Mouse (Mus musculus) lung, embryonic 16.5 days (tissue): ENCODE measurements around the gene Tnfaip8l3. TPM values are rescaled to one million over a fixed set of nuclear protein-coding genes. Genes with fewer than 3 reads are reported as not detected.
"Not testable (repeated sequence)": the region's sequence is repeated elsewhere in the genome, so short reads cannot be mapped to it uniquely, and the experiment has no call there.

Experiments used
- ATAC-seq: fragments of 200-750 bp; cut with Nextera tagmentation; 2 replicates; pipeline ENCODE4 v1.8.0; 2017; ENCODE audit warnings: low read depth, mild to moderate bottlenecking, moderate library complexity
- H3K27ac ChIP-seq: fragments of 300-500 bp; sonication (generic); 2 replicates; pipeline ENCODE4 v1.5.1; 2014; ENCODE audit warnings: mild to moderate bottlenecking, control low read depth, low read length
- H3K27me3 ChIP-seq: fragments of 300-500 bp; sonication (generic); 2 replicates; pipeline ENCODE4 v1.6.1; 2014; ENCODE audit warnings: low read depth, low read length, mixed read lengths; ENCODE audit not compliant: control insufficient read depth, insufficient read depth
- H3K36me3 ChIP-seq: fragments of 300-500 bp; sonication (generic); 2 replicates; pipeline ENCODE4 v1.6.1; 2014; ENCODE audit warnings: low read length; ENCODE audit not compliant: control insufficient read depth, insufficient read depth
- H3K4me1 ChIP-seq: fragments of 300-500 bp; sonication (generic); replicated peaks from 2 replicates; pipeline ENCODE4 v1.6.1; 2014; ENCODE audit warnings: low read length, mixed read lengths; ENCODE audit not compliant: control insufficient read depth, insufficient read depth
- H3K4me2 ChIP-seq: fragments of 300-500 bp; sonication (generic); 2 replicates; pipeline ENCODE4 v1.6.1; 2014; ENCODE audit warnings: low read depth, low read length, control low read depth
- H3K4me3 ChIP-seq: fragments of 300-500 bp; sonication (generic); 2 replicates; pipeline ENCODE4 v1.5.1; 2014; ENCODE audit warnings: mild to moderate bottlenecking, low read length, control low read depth
- H3K9ac ChIP-seq: fragments of 300-500 bp; sonication (generic); 2 replicates; pipeline ENCODE4 v1.6.1; 2014; ENCODE audit warnings: low read length, control low read depth
- H3K9me3 ChIP-seq: fragments of 300-500 bp; sonication (generic); 2 replicates; pipeline ENCODE4 v1.6.1; 2016; ENCODE audit warnings: low read length; ENCODE audit not compliant: control insufficient read depth
- WGBS: fragments of 180-500 bp; shearing (Covaris S2); extraction: QIAGEN DNeasy Blood & Tissue Kit; methylation state at CpG from one replicate; pipeline ENCODE4 v1.1.7; 2014; 5-methylcytosine and 5-hydroxymethylcytosine counted together
- polyA plus RNA-seq: library from polyadenylated mRNA; unstranded; fragments of >200 nt; fragmentation: Nextera tagmentation; extraction: Ambion mirVana; gene quantifications from 2 replicates; pipeline ENCODE4 v1.2.1, GENCODE M21; 2015

The Tnfaip8l3 gene
- polyA plus RNA-seq, 1 experiment from 2014 or later, result 1.1 TPM

- Histone ChIP-seq H3K4me1 (no peaks in the 10 kb centered on the region), H3K4me2 (no peak overlapping the region), H3K9ac (no peak overlapping the region), H3K4me3 (no peak overlapping the region), H3K9me3 (no peaks in the 10 kb centered on the region), H3K27ac (no peak overlapping the region), H3K36me3 (no peaks in the 10 kb centered on the region), H3K27me3 (no peaks in the 10 kb centered on the region)
- 74% methylated on average over 9 of the region's 9 CpGs for WGBS
- ATAC-seq, result no peak
These were observed 30.5 kb downstream of the Tnfaip8l3 start for GRCm38 (mm10) chr9:54037717-54038116.

DNA sequence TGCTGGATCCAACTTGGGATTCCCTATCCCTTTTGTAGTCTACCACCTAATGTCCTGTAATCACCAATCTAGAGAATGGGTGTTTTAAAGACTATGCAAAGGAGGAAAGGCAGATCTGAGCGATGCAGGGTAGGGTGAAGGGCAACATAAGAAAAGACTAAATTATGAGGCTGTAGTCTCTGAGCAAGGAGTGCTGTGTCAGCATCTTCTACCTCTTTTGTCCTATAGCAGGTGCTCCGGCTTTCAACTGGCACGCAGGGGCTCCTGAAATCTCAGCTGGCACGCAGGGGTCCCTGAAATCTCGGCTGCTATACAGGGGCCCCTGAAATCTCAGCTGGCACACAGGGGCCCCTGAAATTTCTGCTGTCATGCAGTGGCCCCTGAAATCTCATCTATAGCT lies 33.5 kb downstream of the Tnfaip8l3 start:
- 84% methylated on average over 5 of the region's 5 CpGs for WGBS
- Histone ChIP-seq H3K27me3 (no peaks in the 10 kb centered on the region), H3K9ac (no peak overlapping the region), H3K4me2 (no peak overlapping the region), H3K4me3 (no peak overlapping the region), H3K9me3 (no peaks in the 10 kb centered on the region), H3K27ac (no peak overlapping the region), H3K36me3 (no peaks in the 10 kb centered on the region), H3K4me1 (no peaks in the 10 kb centered on the region)
- ATAC-seq, result no peak

DNA sequence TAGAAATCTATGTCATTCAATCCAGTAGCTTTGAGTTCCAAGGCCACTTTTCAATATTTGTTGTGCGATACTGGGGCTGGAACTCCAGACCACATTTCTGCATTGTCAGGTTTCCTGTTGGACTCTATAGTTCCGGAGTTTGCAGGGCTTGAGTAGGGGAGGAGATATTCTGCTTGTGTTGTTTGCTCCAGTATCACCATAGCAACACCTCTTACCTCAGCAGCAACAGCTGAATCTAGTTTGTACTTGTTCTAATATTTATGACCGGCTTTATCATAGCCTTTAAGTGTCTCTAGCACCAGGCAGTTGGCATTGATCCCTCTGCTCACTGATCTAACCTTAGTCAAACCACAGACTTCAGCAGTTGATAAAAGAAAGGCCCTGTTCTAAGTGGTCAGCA lies 45.4 kb downstream of the Tnfaip8l3 start:
- H3K4me3 ChIP-seq, result no peak overlapping the region
- no peaks in the 10 kb centered on the region; the same call in 1 of the 2 replicates for H3K9me3 ChIP-seq
- no peak for ATAC-seq
- 51% methylated on average over 3 of the region's 3 CpGs for WGBS
- no peak overlapping the region for H3K4me2 ChIP-seq
- no peaks in the 10 kb centered on the region for H3K36me3 ChIP-seq
- H3K9ac ChIP-seq, result no peak overlapping the region
- no peaks in the 10 kb centered on the region for H3K27me3 ChIP-seq
- no peak overlapping the region for H3K27ac ChIP-seq
- no peaks in the 10 kb centered on the region for H3K4me1 ChIP-seq

DNA sequence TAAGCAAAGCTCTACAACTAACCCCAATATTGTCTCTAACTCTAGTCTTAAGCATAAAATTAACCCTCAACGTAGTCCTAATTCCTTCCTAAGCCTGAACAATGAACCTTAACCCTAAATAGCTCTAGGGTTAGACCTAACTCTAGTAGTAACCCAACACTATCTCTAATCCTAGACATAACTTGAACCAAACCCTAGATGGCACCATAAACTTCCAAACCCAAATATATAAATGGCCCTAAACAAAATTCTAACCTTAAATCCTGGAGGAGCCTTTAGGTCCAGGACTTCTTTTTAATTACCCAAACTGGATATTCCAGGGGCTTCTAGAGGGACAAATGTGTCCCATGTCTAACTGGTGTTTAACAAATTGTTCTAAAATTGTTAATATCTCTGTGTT lies 73.7 kb downstream of the Tnfaip8l3 start:
- H3K9ac ChIP-seq, result no peak overlapping the region
- H3K36me3 ChIP-seq, result no peaks in the 10 kb centered on the region
- H3K9me3 ChIP-seq, result no peaks in the 10 kb centered on the region
- H3K4me2 ChIP-seq, result no peak overlapping the region
- H3K27ac ChIP-seq, result no peak overlapping the region
- no peaks in the 10 kb centered on the region for H3K27me3 ChIP-seq
- H3K4me1 ChIP-seq, result no peaks in the 10 kb centered on the region
- no peak overlapping the region for H3K4me3 ChIP-seq
- WGBS, result 52% methylated on average over 1 of the region's 1 CpGs
- no peak for ATAC-seq

DNA sequence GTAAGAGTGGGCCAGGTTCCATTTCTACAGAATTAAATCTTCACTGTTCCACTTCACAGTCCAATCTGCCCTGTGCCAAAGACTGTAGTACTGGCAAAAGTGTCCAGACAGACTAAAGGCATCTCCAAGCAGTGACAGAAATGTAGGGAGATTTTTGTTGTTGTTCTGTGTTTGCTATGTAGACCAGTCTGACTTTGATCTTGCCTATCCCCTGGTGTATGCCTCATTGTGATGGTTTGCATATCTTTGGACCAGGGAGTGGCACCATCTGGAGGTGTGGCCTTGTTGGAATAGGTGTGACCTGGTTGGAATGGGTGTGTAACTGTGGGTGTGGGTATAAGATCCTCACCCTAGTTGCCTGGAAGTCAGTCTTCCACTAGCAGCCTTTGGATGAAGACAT lies 75.6 kb downstream of the Tnfaip8l3 start:
- H3K9me3 ChIP-seq, H3K9ac ChIP-seq, H3K36me3 ChIP-seq, H3K27ac ChIP-seq, H3K27me3 ChIP-seq, H3K4me2 ChIP-seq, H3K4me3 ChIP-seq, H3K4me1 ChIP-seq, ATAC-seq: not testable (repeated sequence)

DNA sequence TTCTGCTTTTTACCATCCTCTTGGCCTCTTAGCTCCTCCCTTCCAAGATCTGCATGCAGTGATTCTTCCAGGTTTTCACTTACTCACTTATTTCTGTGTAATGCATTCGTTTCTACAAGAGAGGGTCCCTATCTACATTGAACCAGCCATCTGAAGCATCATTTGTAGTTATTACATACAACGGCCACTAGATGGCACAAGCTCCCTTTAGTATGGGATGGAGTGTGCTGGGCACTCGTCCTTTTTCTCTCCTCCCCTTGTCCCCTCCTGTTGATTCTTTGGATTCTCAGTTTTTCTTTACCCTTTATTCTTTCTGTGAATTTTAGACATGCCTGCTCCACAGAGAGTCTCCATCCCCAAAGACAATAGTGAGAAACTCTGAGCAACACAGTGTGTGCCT lies 77.3 kb downstream of the Tnfaip8l3 start:
- 2% methylated on average over 3 of the region's 3 CpGs for WGBS
- H3K4me2 ChIP-seq, result no peak overlapping the region
- H3K36me3 ChIP-seq, result no peaks in the 10 kb centered on the region

GRCm38 (mm10) chr9:53986972-53987371 lies 81.2 kb downstream of the Tnfaip8l3 start:
- 23% methylated on average over 3 of the region's 3 CpGs for WGBS

More for the DNA sequence above, 77.3 kb downstream of the Tnfaip8l3 start:
- ATAC-seq, result peak; percentile 73; the same call in 1 of the 2 replicates
- Histone ChIP-seq H3K9me3 (no peaks in the 10 kb centered on the region), H3K4me3 (no peak overlapping the region), H3K27me3 (no peaks in the 10 kb centered on the region), H3K4me1 (no peaks in the 10 kb centered on the region), H3K27ac (no peak overlapping the region), H3K9ac (no peak overlapping the region)

GRCm38 (mm10) chr9:53984868-53985267 lies 83.3 kb downstream of the Tnfaip8l3 start:
- WGBS, result 32% methylated on average over 9 of the region's 9 CpGs
- H3K9ac ChIP-seq, result no peak overlapping the region
- H3K4me2 ChIP-seq, result no peak overlapping the region
- no peaks in the 10 kb centered on the region for H3K9me3 ChIP-seq
- no peak for ATAC-seq
- no peaks in the 10 kb centered on the region for H3K27me3 ChIP-seq
- no peaks in the 10 kb centered on the region for H3K4me1 ChIP-seq
- H3K4me3 ChIP-seq, result no peak overlapping the region
- no peaks in the 10 kb centered on the region for H3K36me3 ChIP-seq
- H3K27ac ChIP-seq, result no peak overlapping the region

More at GRCm38 (mm10) chr9:53986972-53987371, 81.2 kb downstream of the Tnfaip8l3 start:
- no peak for ATAC-seq
- no peak overlapping the region for H3K4me3 ChIP-seq
- H3K4me2 ChIP-seq, result no peak overlapping the region
- no peaks in the 10 kb centered on the region for H3K9me3 ChIP-seq
- no peaks in the 10 kb centered on the region for H3K4me1 ChIP-seq
- no peak overlapping the region for H3K27ac ChIP-seq
- no peaks in the 10 kb centered on the region for H3K27me3 ChIP-seq
- no peaks in the 10 kb centered on the region for H3K36me3 ChIP-seq
- no peak overlapping the region for H3K9ac ChIP-seq

DNA sequence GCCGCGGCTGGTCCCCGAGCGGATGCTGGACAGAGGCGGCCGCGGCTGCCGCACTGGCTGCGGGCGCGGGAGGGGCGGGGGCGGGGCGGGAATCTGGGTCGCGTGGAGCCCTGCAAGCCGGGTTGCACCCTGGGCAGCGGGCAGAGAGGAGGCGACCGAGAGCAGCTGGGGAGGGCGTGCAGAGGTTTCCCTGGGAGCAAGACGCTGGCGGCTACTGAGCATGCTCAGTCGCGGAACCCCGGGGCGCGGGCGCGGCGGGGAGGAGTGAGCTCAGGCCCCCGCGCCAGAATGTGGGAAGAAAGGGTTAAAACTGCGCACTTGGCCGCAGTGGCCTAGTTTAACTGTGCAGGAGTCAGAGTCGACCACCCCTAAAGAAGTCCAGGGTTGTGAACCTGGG lies 93.1 kb downstream of the Tnfaip8l3 start, which contains the start of gene Elmod1:
Gene Elmod1 (minus strand): TSS at position 180 of the 397 bp plus-strand sequence.
- peak; percentile 73 for ATAC-seq
- Histone ChIP-seq H3K27ac (no peak within 1 kb of the TSS), H3K4me1 (peaks cover 9% of the 10 kb centered on the region), H3K4me2 (peak within 1 kb of the TSS; percentile 77), H3K27me3 (peaks cover 31% of the 10 kb centered on the region), H3K36me3 (no peaks in the 10 kb centered on the region), H3K9me3 (no peaks in the 10 kb centered on the region), H3K4me3 (peak within 1 kb of the TSS; percentile 49), H3K9ac (no peak within 1 kb of the TSS)
- 0% methylated on average over 34 of the region's 36 CpGs for WGBS
